Comparison of ENCODE assay signal across 10 mouse cellular contexts in genomic region chr11:108248218-108249046, GRCm38 (mm10).
DNase-seq lines count a peak whose midpoint lies in the region; ATAC-seq and TF ChIP-seq lines count a peak whose summit lies in the region.
"Had no signal": no experiment of that assay in that cellular context is flagged by ENCODE, and none has a peak within 500 bp of the region (broad histone marks: within the 10 kb centered on the region; RNA-seq: fewer than 3 reads in every experiment).

No protein-coding gene starts in this region.

- DNase-seq in spleen, adult 12 weeks (ENCODE audit: low spot score), result peak; percentile 25
- no peak for DNase-seq in spleen, postnatal 14 days (ENCODE audit: low spot score in 2 of 2)
- DNase-seq in thymus, postnatal 25 days, result peak; percentile 36
- no peak for DNase-seq in left cerebral cortex, adult 8-10 months (ENCODE audit: low spot score in 2 of 2)
- DNase-seq in lung, adult 2 months, result no peak
- DNase-seq in kidney, adult 2 months, result no peak

- H3K4me3 ChIP-seq in liver, embryonic 16.5 days (ENCODE audit: low read depth, low read length), result no peak overlapping the region
- no peak overlapping the region for H3K4me3 ChIP-seq in lung, adult 2 months (replicated peaks; ENCODE audit: extremely low read depth, low read depth, low read length)
- no peak overlapping the region for H3K4me3 ChIP-seq in kidney, adult 2 months (ENCODE audit: insufficient read depth, low read depth, low read length)
- H3K4me3 ChIP-seq: hindbrain, embryonic 12.5 days; limb, embryonic 10.5 days had no signal

- H3K4me2 ChIP-seq in liver, embryonic 16.5 days (ENCODE audit: low read depth, low read length), result 0 out of 2 replicates have a peak overlapping the region, but pooled peaks have one; percentile 15
- H3K4me2 ChIP-seq: hindbrain, embryonic 12.5 days had no signal

- 11% methylated on average over 12 of the region's 12 CpGs for WGBS in liver, embryonic 16.5 days (ENCODE audit: insufficient replicate concordance)
- WGBS in lung, adult 2 months, result 38% methylated on average over 12 of the region's 12 CpGs
- WGBS in kidney, adult 2 months, result 75% methylated on average over 12 of the region's 12 CpGs

- H3K9me3 ChIP-seq in liver, embryonic 16.5 days (replicated peaks; ENCODE audit: control insufficient read depth, low read length), result no peaks in the 10 kb centered on the region
- H3K9me3 ChIP-seq: hindbrain, embryonic 12.5 days; limb, embryonic 10.5 days had no signal

- peak; percentile 33 for ATAC-seq in common myeloid progenitor, adult 5-6 weeks (replicated peaks; ENCODE audit: low read depth, poor library complexity, severe bottlenecking)
- ATAC-seq in liver, embryonic 16.5 days (ENCODE audit: low read depth), result no peak

- TF ChIP-seq POLR2A in lung, adult 2 months (IDR thresholded peaks at IDR 0.05; ENCODE audit: borderline replicate concordance, extremely low read depth, low read depth, low read length), result no peak
- TF ChIP-seq POLR2A in kidney, adult 2 months (IDR thresholded peaks at IDR 0.05; ENCODE audit: low read depth, low read length), result no peak

- no peaks in the 10 kb centered on the region for H3K36me3 ChIP-seq in liver, embryonic 16.5 days (ENCODE audit: control insufficient read depth, insufficient read depth)
- no peaks in the 10 kb centered on the region for H3K36me3 ChIP-seq in kidney, adult 2 months (ENCODE audit: control insufficient read depth, insufficient read depth, low read length)
- H3K36me3 ChIP-seq: hindbrain, embryonic 12.5 days; limb, embryonic 10.5 days had no signal

- no peaks in the 10 kb centered on the region for H3K27me3 ChIP-seq in liver, embryonic 16.5 days (ENCODE audit: control insufficient read depth, insufficient read depth, low read depth, low read length)
- no peaks in the 10 kb centered on the region for H3K27me3 ChIP-seq in kidney, adult 2 months (replicated peaks; ENCODE audit: control insufficient read depth, insufficient read depth, low read length)
- H3K27me3 ChIP-seq: hindbrain, embryonic 12.5 days had no signal

- H3K27ac ChIP-seq in liver, embryonic 16.5 days (ENCODE audit: low read length), result no peak overlapping the region
- no peak overlapping the region for H3K27ac ChIP-seq in kidney, adult 2 months (ENCODE audit: insufficient read depth, low read depth, low read length)
- H3K27ac ChIP-seq: hindbrain, embryonic 12.5 days; limb, embryonic 10.5 days had no signal

- peaks cover 21% of the 10 kb centered on the region for H3K4me1 ChIP-seq in liver, embryonic 16.5 days (ENCODE audit: control insufficient read depth, low read depth, low read length)
- peaks cover 2% of the 10 kb centered on the region; the same call in 1 of the 2 replicates for H3K4me1 ChIP-seq in lung, adult 2 months (ENCODE audit: control insufficient read depth, insufficient read depth, low read length)
- no peaks in the 10 kb centered on the region for H3K4me1 ChIP-seq in kidney, adult 2 months (ENCODE audit: control insufficient read depth, insufficient read depth, low read length)

- H3K9ac ChIP-seq in liver, embryonic 16.5 days (ENCODE audit: low read depth, low read length), result no peak overlapping the region
- H3K9ac ChIP-seq: hindbrain, embryonic 12.5 days had no signal

- no peak for TF ChIP-seq CTCF in lung, adult 2 months (IDR thresholded peaks at IDR 0.05; ENCODE audit: insufficient read depth, low read length)
- TF ChIP-seq CTCF in kidney, adult 2 months (conservative IDR thresholded peaks at IDR 0.05; ENCODE audit: insufficient read depth, insufficient read length, low read depth, low read length), result no peak

Comparison
In these comparisons a context has a peak if more than half of its experiments do, and no peak if none do; other contexts are left out.
1. DNase-seq: peak in spleen, adult 12 weeks (single experiment) and thymus, postnatal 25 days (single experiment); none in spleen, postnatal 14 days (0 of 2), left cerebral cortex, adult 8-10 months (0 of 2), lung, adult 2 months (single experiment) and kidney, adult 2 months (single experiment).